In genomic region chr7:60728108-60728721, GRCm38 (mm10) we compare ENCODE assay signal across 8 mouse cellular contexts.
DNase-seq lines count a peak whose midpoint lies in the region; ATAC-seq and TF ChIP-seq lines count a peak whose summit lies in the region.
"Not testable (repeated sequence)": the region's sequence is repeated elsewhere in the genome, so short reads cannot be mapped to it uniquely, and the experiment has no call there.

No protein-coding gene starts in this region.

- not testable (repeated sequence) for H3K4me3 ChIP-seq in forebrain, postnatal 0 days (ENCODE audit: low read depth, low read length); intestine, embryonic 14.5 days (ENCODE audit: low read depth, low read length); midbrain, embryonic 10.5 days

- H3K4me1 ChIP-seq in forebrain, postnatal 0 days (ENCODE audit: insufficient read depth); intestine, embryonic 14.5 days (replicated peaks; ENCODE audit: control insufficient read depth, insufficient read depth, low read length); midbrain, embryonic 10.5 days: not testable (repeated sequence)

- TF ChIP-seq CTCF in forebrain, postnatal 0 days (IDR thresholded peaks at IDR 0.05; ENCODE audit: low read depth): peak; percentile 75

- not testable (repeated sequence) for H3K9me3 ChIP-seq in forebrain, postnatal 0 days (ENCODE audit: low read length); intestine, embryonic 14.5 days (ENCODE audit: control insufficient read depth, low read length); midbrain, embryonic 10.5 days (replicated peaks)

- not testable (repeated sequence) for H3K36me3 ChIP-seq in forebrain, postnatal 0 days (ENCODE audit: insufficient read depth); intestine, embryonic 14.5 days (ENCODE audit: control insufficient read depth, insufficient read depth, low read length); midbrain, embryonic 10.5 days

- WGBS in forebrain, postnatal 0 days: 23% methylated on average over 5 of the region's 5 CpGs
- WGBS in intestine, embryonic 14.5 days: 14% methylated on average over 5 of the region's 5 CpGs
- WGBS in midbrain, embryonic 10.5 days: 12% methylated on average over 5 of the region's 5 CpGs

- not testable (repeated sequence) for H3K27me3 ChIP-seq in forebrain, postnatal 0 days (ENCODE audit: insufficient read depth, low read length); intestine, embryonic 14.5 days (replicated peaks; ENCODE audit: control insufficient read depth, insufficient read depth, low read length); midbrain, embryonic 10.5 days (ENCODE audit: low read depth, poor library complexity, severe bottlenecking)

- not testable (repeated sequence) for H3K27ac ChIP-seq in forebrain, postnatal 0 days (ENCODE audit: low read depth, low read length); intestine, embryonic 14.5 days (ENCODE audit: low read depth); midbrain, embryonic 10.5 days (replicated peaks)

- not testable (repeated sequence) for H3K9ac ChIP-seq in forebrain, postnatal 0 days; intestine, embryonic 14.5 days (ENCODE audit: low read length)

- DNase-seq in 3T3-L1 (ENCODE audit: low read depth, low spot score) (peak; percentile 66), liver (peak; percentile 15)
- peak; percentile 39 for DNase-seq in brain, adult 2 months (ENCODE audit: low read depth, low spot score)
- peak; percentile 59 for DNase-seq in embryo, embryonic 11 days
- peak; percentile 48 for DNase-seq in forebrain, postnatal 0 days
- peak; percentile 74 for DNase-seq in intestine, embryonic 14.5 days (ENCODE audit: low spot score)
- DNase-seq in midbrain, embryonic 10.5 days (ENCODE audit: low spot score): peak; percentile 25
- DNase-seq in right cerebral cortex, postnatal 4 days: peak; percentile 2

- H3K4me2 ChIP-seq in forebrain, postnatal 0 days (ENCODE audit: low read depth); intestine, embryonic 14.5 days (ENCODE audit: low read length): not testable (repeated sequence)

- ATAC-seq in forebrain, postnatal 0 days: 0 out of 2 replicates have a peak, but pooled peaks have one; percentile 32
- 0 out of 2 replicates have a peak, but pooled peaks have one; percentile 47 for ATAC-seq in intestine, embryonic 14.5 days (replicated peaks; ENCODE audit: low FRiP score, low TSS enrichment, low read depth)

Comparison
In these comparisons a context has a peak if more than half of its experiments do, and no peak if none do; other contexts are left out.
1. DNase-seq: peak in every context shown above with its lines; median percentile 74 in intestine, embryonic 14.5 days; 66 in 3T3-L1; 59 in embryo, embryonic 11 days; 48 in forebrain, postnatal 0 days; 39 in brain, adult 2 months; 25 in midbrain, embryonic 10.5 days; 15 in liver; 2 in right cerebral cortex, postnatal 4 days.